Mouse (Mus musculus): ENCODE results near the gene Lmntd1. TPM values are rescaled to one million over a fixed set of nuclear protein-coding genes. Genes with fewer than 3 reads are reported as not detected.

Lmntd1 gene
- polyA plus RNA-seq, 1 experiment from 2014 or later: 0.21 TPM

DNA sequence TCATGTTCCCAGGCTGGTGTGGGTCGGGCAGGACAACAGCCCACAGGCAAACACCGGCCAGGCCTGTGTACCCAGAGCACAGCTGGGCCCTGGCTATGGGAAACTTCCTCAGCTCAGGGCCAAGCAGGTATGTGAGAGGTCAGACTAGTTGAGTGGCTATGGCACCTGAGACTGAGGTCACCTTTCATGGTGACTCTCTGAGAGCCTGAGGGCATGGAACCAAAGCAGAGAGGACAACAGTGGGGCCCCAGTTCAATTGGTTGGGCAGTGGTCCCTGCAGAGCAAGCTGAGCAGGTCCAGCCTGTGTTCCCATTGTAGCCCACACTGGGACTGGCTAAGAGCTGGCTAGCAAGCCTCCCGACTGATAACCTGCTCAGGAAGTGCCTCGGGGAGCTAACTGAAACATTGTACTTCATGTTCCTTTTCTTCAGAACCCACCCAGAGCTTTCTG is 135.3 kb downstream of the Lmntd1 start:
- Histone ChIP-seq H3K36me3 (ENCODE audit: control insufficient read depth, insufficient read depth, low read length) (no peaks in the 10 kb centered on the region), H3K27me3 (ENCODE audit: control insufficient read depth, insufficient read depth, low read length) (no peaks in the 10 kb centered on the region), H3K9ac (ENCODE audit: low read length) (no peak overlapping the region), H3K27ac (ENCODE audit: low read depth, low read length) (no peak overlapping the region), H3K4me3 (ENCODE audit: low read depth, low read length) (no peak overlapping the region), H3K9me3 (ENCODE audit: control insufficient read depth, low read length) (no peaks in the 10 kb centered on the region), H3K4me1 (ENCODE audit: control insufficient read depth, insufficient read depth, low read length) (0 out of 2 replicates have a peak, but pooled peaks cover 3% of the 10 kb centered on the region), H3K4me2 (ENCODE audit: low read depth) (no peak overlapping the region)
- 82% methylated on average over 4 of the region's 4 CpGs for WGBS
- ATAC-seq (ENCODE audit: insufficient read depth, low FRiP score, low TSS enrichment) (no peak), DNase-seq (ENCODE audit: low spot score) (no peak)

GRCm38 (mm10) chr6:145477367-145477905 is 136.7 kb downstream of the Lmntd1 start:
- H3K4me3 ChIP-seq (ENCODE audit: low read depth, low read length): no peak overlapping the region
- ATAC-seq (ENCODE audit: insufficient read depth, low FRiP score, low TSS enrichment) (no peak), DNase-seq (ENCODE audit: low spot score) (no peak)
- 0 out of 2 replicates have a peak, but pooled peaks cover 3% of the 10 kb centered on the region for H3K4me1 ChIP-seq (ENCODE audit: control insufficient read depth, insufficient read depth, low read length)
- H3K9ac ChIP-seq (ENCODE audit: low read length): no peak overlapping the region
- H3K9me3 ChIP-seq (ENCODE audit: control insufficient read depth, low read length): no peaks in the 10 kb centered on the region
- no peaks in the 10 kb centered on the region for H3K27me3 ChIP-seq (ENCODE audit: control insufficient read depth, insufficient read depth, low read length)
- H3K27ac ChIP-seq (ENCODE audit: low read depth, low read length): no peak overlapping the region
- no peak overlapping the region for H3K4me2 ChIP-seq (ENCODE audit: low read depth)
- WGBS: 65% methylated on average over 10 of the region's 10 CpGs
- no peaks in the 10 kb centered on the region for H3K36me3 ChIP-seq (ENCODE audit: control insufficient read depth, insufficient read depth, low read length)

- no peaks in the 10 kb centered on the region for H3K27me3 ChIP-seq (ENCODE audit: control insufficient read depth, insufficient read depth, low read length)
- ATAC-seq (ENCODE audit: insufficient read depth, low FRiP score, low TSS enrichment) (no peak), DNase-seq (ENCODE audit: low spot score) (no peak)
- no peak overlapping the region for H3K27ac ChIP-seq (ENCODE audit: low read depth, low read length)
- no peaks in the 10 kb centered on the region for H3K4me1 ChIP-seq (ENCODE audit: control insufficient read depth, insufficient read depth, low read length)
- 86% methylated on average over 11 of the region's 11 CpGs for WGBS
- H3K4me2 ChIP-seq (ENCODE audit: low read depth): no peak overlapping the region
- H3K9me3 ChIP-seq (ENCODE audit: control insufficient read depth, low read length): no peaks in the 10 kb centered on the region
- no peak overlapping the region for H3K9ac ChIP-seq (ENCODE audit: low read length)
- no peak overlapping the region for H3K4me3 ChIP-seq (ENCODE audit: low read depth, low read length)
- H3K36me3 ChIP-seq (ENCODE audit: control insufficient read depth, insufficient read depth, low read length): no peaks in the 10 kb centered on the region
These were observed 142.4 kb downstream of the Lmntd1 start for GRCm38 (mm10) chr6:145471638-145472247.

- no peak for ATAC-seq (ENCODE audit: insufficient read depth, low FRiP score, low TSS enrichment)
- H3K4me2 ChIP-seq (ENCODE audit: low read depth): no peak overlapping the region
- no peak for DNase-seq (ENCODE audit: low spot score)
These were observed 144.7 kb downstream of the Lmntd1 start for GRCm38 (mm10) chr6:145469260-145469943.

DNA sequence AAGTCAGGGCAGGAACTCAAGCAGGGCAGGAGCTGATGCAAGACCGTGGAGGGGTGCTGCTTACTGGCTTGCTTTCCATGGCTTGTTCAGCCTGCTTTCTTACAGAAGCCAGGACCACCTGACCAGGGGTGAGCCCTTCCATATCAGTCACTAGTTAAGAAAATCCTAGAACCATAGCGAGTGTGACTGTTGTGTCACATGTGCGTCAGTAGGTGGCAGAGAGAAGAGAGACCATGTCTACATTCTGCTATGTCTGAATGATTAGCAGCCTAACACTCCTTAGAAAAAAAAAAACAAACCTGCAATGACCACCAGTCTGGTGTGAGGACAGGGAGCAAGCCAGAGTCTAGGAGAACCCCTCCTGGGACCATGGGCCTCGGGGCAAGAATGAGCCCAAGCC is 150.1 kb downstream of the Lmntd1 start:
- no peaks in the 10 kb centered on the region for H3K36me3 ChIP-seq (ENCODE audit: control insufficient read depth, insufficient read depth, low read length)
- no peak overlapping the region for H3K4me2 ChIP-seq (ENCODE audit: low read depth)
- no peaks in the 10 kb centered on the region for H3K4me1 ChIP-seq (ENCODE audit: control insufficient read depth, insufficient read depth, low read length)
- DNase-seq (ENCODE audit: low spot score) (no peak), ATAC-seq (ENCODE audit: insufficient read depth, low FRiP score, low TSS enrichment) (no peak)
- no peak overlapping the region for H3K4me3 ChIP-seq (ENCODE audit: low read depth, low read length)
- 89% methylated on average over 4 of the region's 4 CpGs for WGBS
- H3K9me3 ChIP-seq (ENCODE audit: control insufficient read depth, low read length): no peaks in the 10 kb centered on the region
- no peak overlapping the region for H3K9ac ChIP-seq (ENCODE audit: low read length)
- no peaks in the 10 kb centered on the region for H3K27me3 ChIP-seq (ENCODE audit: control insufficient read depth, insufficient read depth, low read length)
- no peak overlapping the region for H3K27ac ChIP-seq (ENCODE audit: low read depth, low read length)

More at GRCm38 (mm10) chr6:145469260-145469943, 144.7 kb downstream of the Lmntd1 start:
- Histone ChIP-seq H3K4me3 (ENCODE audit: low read depth, low read length) (no peak overlapping the region), H3K9me3 (ENCODE audit: control insufficient read depth, low read length) (no peaks in the 10 kb centered on the region), H3K9ac (ENCODE audit: low read length) (no peak overlapping the region), H3K4me1 (ENCODE audit: control insufficient read depth, insufficient read depth, low read length) (no peaks in the 10 kb centered on the region), H3K36me3 (ENCODE audit: control insufficient read depth, insufficient read depth, low read length) (no peaks in the 10 kb centered on the region), H3K27ac (ENCODE audit: low read depth, low read length) (no peak overlapping the region), H3K27me3 (ENCODE audit: control insufficient read depth, insufficient read depth, low read length) (no peaks in the 10 kb centered on the region)
- 66% methylated on average over 8 of the region's 8 CpGs for WGBS

DNA sequence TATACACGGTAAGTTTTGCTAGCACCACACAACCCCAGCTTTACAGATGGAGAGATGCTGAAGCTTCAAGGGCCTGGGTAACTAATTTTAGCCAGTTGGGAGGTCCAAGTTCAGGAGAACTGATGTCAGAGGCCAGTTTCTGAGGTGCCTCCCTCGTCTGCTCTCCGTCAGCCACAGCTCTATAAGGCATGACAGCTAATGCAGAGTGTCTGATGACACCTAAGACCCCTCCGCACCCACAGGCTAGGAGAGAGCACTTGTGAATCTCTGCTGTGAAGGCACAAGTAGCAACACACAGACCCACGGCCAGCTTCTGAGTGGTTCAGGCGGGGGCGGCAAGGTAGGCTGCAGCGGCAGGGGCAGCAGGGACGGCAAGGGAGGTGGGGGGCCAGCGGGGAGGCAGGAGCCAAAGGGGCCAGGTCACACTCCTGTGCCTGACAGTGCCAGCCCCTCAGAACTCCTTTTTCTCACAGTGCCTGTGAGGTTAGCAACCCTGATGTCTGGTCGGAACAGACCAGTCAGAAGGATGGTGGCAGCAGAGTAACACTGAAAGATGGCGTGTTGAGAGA is 151.4 kb downstream of the Lmntd1 start:
- H3K27ac ChIP-seq (ENCODE audit: low read depth, low read length): no peak overlapping the region

DNA sequence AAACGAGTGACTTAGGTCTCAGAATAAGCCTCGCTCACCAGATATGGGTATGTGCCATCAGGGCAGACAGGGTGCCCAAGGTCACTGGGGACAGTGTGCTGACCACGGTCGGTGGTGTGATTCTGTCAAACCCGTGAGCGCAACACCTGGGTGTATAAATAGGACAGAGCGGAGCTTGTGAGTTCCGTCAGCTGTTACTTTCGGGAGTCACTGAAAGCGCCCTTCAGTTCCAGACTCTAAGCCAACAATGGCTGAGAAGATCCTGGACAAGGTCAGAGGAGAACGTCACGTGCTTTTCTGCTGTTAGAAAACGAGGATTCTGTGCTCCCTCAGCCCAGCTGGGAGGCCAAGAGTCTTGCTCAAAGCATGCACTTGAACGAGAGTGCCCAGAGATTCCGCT is 157.1 kb downstream of the Lmntd1 start:
- ATAC-seq (ENCODE audit: insufficient read depth, low FRiP score, low TSS enrichment) (no peak), DNase-seq (ENCODE audit: low spot score) (no peak)
- H3K27ac ChIP-seq (ENCODE audit: low read depth, low read length): no peak overlapping the region
- no peak overlapping the region for H3K9ac ChIP-seq (ENCODE audit: low read length)
- no peaks in the 10 kb centered on the region for H3K4me1 ChIP-seq (ENCODE audit: control insufficient read depth, insufficient read depth, low read length)
- 85% methylated on average over 15 of the region's 15 CpGs for WGBS
- H3K9me3 ChIP-seq (ENCODE audit: control insufficient read depth, low read length): no peaks in the 10 kb centered on the region
- H3K27me3 ChIP-seq (ENCODE audit: control insufficient read depth, insufficient read depth, low read length): no peaks in the 10 kb centered on the region
- H3K36me3 ChIP-seq (ENCODE audit: control insufficient read depth, insufficient read depth, low read length): no peaks in the 10 kb centered on the region
- H3K4me3 ChIP-seq (ENCODE audit: low read depth, low read length): no peak overlapping the region
- no peak overlapping the region for H3K4me2 ChIP-seq (ENCODE audit: low read depth)

More for the DNA sequence above, 151.4 kb downstream of the Lmntd1 start:
- 84% methylated on average over 12 of the region's 12 CpGs for WGBS
- Histone ChIP-seq H3K27me3 (ENCODE audit: control insufficient read depth, insufficient read depth, low read length) (no peaks in the 10 kb centered on the region), H3K9me3 (ENCODE audit: control insufficient read depth, low read length) (no peaks in the 10 kb centered on the region), H3K4me2 (ENCODE audit: low read depth) (no peak overlapping the region), H3K4me3 (ENCODE audit: low read depth, low read length) (no peak overlapping the region), H3K36me3 (ENCODE audit: control insufficient read depth, insufficient read depth, low read length) (no peaks in the 10 kb centered on the region), H3K4me1 (ENCODE audit: control insufficient read depth, insufficient read depth, low read length) (no peaks in the 10 kb centered on the region), H3K9ac (ENCODE audit: low read length) (no peak overlapping the region)
- ATAC-seq (ENCODE audit: insufficient read depth, low FRiP score, low TSS enrichment) (no peak), DNase-seq (ENCODE audit: low spot score) (no peak)

DNA sequence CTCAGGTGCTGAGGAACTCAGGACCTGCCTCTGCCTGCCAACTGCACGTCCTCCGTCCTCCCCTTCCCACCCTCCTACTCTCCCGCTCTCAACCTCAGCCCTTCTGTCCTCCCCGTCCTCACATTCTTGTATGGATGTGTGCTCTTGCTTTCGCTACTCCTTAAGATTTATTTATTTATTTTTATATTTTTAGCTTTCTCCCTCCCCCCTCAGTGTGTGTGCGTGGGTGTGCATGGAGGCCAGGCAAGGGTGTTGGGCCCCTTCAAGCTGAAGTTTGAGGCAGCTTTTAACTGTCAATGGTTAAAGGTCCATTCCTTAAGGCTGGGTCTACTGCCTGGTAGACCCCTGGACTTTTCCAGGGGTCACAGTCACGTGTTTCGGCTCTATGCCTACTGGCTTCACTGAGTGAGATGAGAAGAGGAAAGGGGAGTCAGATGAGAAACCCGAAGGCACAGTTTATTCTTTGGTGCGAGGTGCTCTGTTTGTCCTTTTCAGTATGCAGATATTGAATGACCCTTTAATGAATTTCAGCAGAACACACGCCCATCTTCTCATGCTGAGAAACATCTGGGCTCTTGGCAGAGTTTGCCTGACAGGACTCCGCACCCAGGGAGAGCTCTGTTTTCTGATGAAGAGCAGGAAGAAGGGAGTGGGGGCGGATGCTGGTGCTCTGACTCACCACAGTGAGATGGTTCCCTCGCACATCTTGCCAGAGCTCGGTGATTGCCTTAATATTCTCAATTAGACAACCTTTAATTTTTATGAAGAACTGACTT is 163.3 kb downstream of the Lmntd1 start:
- H3K27me3 ChIP-seq (ENCODE audit: control insufficient read depth, insufficient read depth, low read length): no peaks in the 10 kb centered on the region
- H3K4me3 ChIP-seq (ENCODE audit: low read depth, low read length): no peak overlapping the region
- no peak overlapping the region for H3K27ac ChIP-seq (ENCODE audit: low read depth, low read length)
- DNase-seq (ENCODE audit: low spot score) (no peak), ATAC-seq (ENCODE audit: insufficient read depth, low FRiP score, low TSS enrichment) (no peak)
- no peak overlapping the region for H3K9ac ChIP-seq (ENCODE audit: low read length)
- H3K36me3 ChIP-seq (ENCODE audit: control insufficient read depth, insufficient read depth, low read length): no peaks in the 10 kb centered on the region
- no peaks in the 10 kb centered on the region for H3K4me1 ChIP-seq (ENCODE audit: control insufficient read depth, insufficient read depth, low read length)
- H3K9me3 ChIP-seq (ENCODE audit: control insufficient read depth, low read length): no peaks in the 10 kb centered on the region
- WGBS: 81% methylated on average over 15 of the region's 15 CpGs
- H3K4me2 ChIP-seq (ENCODE audit: low read depth): no peak overlapping the region
